Mouse (Mus musculus): ENCODE measurements around the gene Catsperg1. TPM values are rescaled to one million over a fixed set of nuclear protein-coding genes. Genes with fewer than 3 reads are reported as not detected.
"Not testable (repeated sequence)": the region's sequence is repeated elsewhere in the genome, so short reads cannot be mapped to it uniquely, and the experiment has no call there.

Catsperg1 gene
- total RNA-seq, 2 experiments from 2014 or later: 1.1 to 1.5 TPM

DNA sequence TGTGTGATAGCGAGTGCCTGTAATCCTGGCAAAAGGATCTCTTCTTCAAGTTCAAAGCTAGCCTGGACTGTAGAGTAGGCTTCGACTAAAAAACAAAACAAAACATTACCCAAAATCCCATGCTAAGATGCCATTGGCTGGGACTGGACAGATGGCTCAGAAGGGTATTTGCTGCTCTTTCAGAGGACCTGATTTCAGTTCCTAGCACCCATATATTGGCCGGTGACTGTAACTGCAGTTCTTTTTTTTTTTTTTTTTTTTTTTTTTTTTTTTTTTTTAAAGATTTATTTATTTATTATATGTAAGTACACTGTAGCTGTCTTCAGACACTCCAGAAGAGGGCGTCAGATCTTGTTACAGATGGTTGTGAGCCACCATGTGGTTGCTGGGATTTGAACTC is 74.6 kb downstream of the Catsperg1 start:
- DNase-seq (ENCODE audit: low spot score in 2 of 2): not testable (repeated sequence)

- DNase-seq (ENCODE audit: low spot score in 2 of 2): no peak
These were observed 76.4 kb downstream of the Catsperg1 start for GRCm38 (mm10) chr7:29137429-29137828.

- DNase-seq (ENCODE audit: low spot score in 2 of 2): no peak
These were observed 79.0 kb downstream of the Catsperg1 start, which contains the start of gene Rasgrp4 for GRCm38 (mm10) chr7:29134693-29135386. Gene Rasgrp4, plus strand, starts transcription at chr7:29134851.

DNA sequence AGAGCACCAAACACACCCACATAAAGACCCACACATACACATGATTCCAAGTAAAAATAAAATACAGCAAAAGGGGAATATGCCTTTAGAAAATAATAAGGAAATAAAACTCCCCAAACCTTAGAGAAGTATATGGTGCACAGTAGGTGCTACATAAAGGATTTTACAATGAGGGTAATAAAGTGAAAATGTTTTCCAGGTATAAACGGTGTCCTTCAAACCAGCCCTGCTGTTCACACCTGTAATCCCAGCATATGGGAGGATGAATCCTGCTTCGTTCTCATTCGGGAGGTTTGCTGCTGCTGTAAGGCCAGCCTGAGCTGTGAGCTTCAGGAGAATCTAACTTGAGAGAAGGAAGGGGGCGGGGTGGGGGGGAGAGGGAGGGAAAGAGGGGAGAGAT is 79.6 kb downstream of the Catsperg1 start:
- DNase-seq (ENCODE audit: low spot score in 2 of 2): no peak

Other genes starting within 250 kb of the Catsperg1 start
- 100 to 1,000 TPM; 196 to 199 TPM for gene Eif3k, start 232.2 kb downstream of the Catsperg1 start, total RNA-seq (2021)
- gene Map4k1, start 232.0 kb downstream of the Catsperg1 start, total RNA-seq (2021): 1 to 10 TPM; 1.0 to 1.7 TPM
- gene Ryr1, start 88.9 kb downstream of the Catsperg1 start, total RNA-seq (2021): 1 to 10 TPM; 6.5 to 8.9 TPM
- gene Rasgrp4, start 79.2 kb downstream of the Catsperg1 start, total RNA-seq (2021): 1 to 10 TPM; 1.4 TPM
- 10 to 100 TPM; 33.8 to 40.2 TPM for gene Fam98c, start 57.8 kb downstream of the Catsperg1 start, total RNA-seq (2021)
- gene Ggn, start 43.8 kb downstream of the Catsperg1 start, total RNA-seq (2021): 1 to 10 TPM; 1.6 to 1.9 TPM
- 10 to 100 TPM; 50.2 to 53.6 TPM for gene Spred3, start 43.6 kb downstream of the Catsperg1 start, total RNA-seq (2021)
- 100 to 1,000 TPM; 121 to 125 TPM for gene Psmd8, start 33.3 kb downstream of the Catsperg1 start, total RNA-seq (2021)
- gene Kcnk6, start 18.5 kb upstream of the Catsperg1 start, total RNA-seq (2021): 1 to 10 TPM; 3.0 to 3.1 TPM
- 10 to 100 TPM; 51.7 to 52.4 TPM for gene Yif1b, start 24.3 kb upstream of the Catsperg1 start, total RNA-seq (2021)
- gene 2200002D01Rik, start 34.4 kb upstream of the Catsperg1 start, total RNA-seq (2021): under 1 TPM; 0.65 to 0.98 TPM
- gene Spint2, start 67.9 kb upstream of the Catsperg1 start, total RNA-seq (2021): 10 to 100 TPM; 27.6 to 33.5 TPM
- 10 to 100 TPM; 16.8 to 18.3 TPM for gene Ppp1r14a, start 75.3 kb upstream of the Catsperg1 start, total RNA-seq (2021)
- 100 to 1,000 TPM; 107 to 120 TPM for gene Dpf1, start 89.9 kb upstream of the Catsperg1 start, total RNA-seq (2021)

Measured in left cerebral cortex, adult 18-20 months (tissue).